18 mouse cellular contexts compared by ENCODE assay signal in the genomic region with DNA sequence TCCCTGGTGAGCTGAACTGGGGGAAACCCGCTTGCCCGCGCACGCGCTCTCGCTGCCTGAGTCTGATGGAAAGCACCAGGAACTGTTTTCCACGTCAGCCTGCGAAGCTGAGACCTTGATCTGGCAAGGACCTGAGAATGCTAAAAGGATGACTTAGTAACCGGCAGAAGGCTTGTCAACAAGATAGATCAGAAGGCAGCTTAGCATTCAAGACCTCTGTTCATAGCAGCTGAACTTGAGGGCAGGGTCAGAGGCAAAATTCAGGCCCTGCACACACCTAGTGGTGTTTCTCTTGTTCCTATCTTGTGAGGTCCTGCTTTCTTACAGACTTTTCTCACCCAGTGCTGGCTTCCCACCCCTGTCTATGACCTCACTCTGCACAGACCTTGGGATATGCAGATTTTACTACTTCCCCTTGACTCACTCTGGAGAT. TPM values are rescaled to one million over a fixed set of nuclear protein-coding genes. Genes with fewer than 3 reads are reported as not detected.
DNase-seq lines count a peak whose midpoint lies in the region; ATAC-seq and TF ChIP-seq lines count a peak whose summit lies in the region.
"Had no signal": no experiment of that assay in that cellular context is flagged by ENCODE, and none has a peak within 500 bp of the region (broad histone marks: within the 10 kb centered on the region; RNA-seq: fewer than 3 reads in every experiment).

No protein-coding gene starts in this region.

- no peak overlapping the region for H3K9ac ChIP-seq in CH12.LX (ENCODE audit: insufficient read depth, low read depth)
- H3K9ac ChIP-seq in embryonic facial prominence, embryonic 14.5 days (ENCODE audit: low read depth, low read length) = no peak overlapping the region
- H3K9ac ChIP-seq in kidney, embryonic 14.5 days (ENCODE audit: low read depth, low read length) = no peak overlapping the region
- H3K9ac ChIP-seq: lung, embryonic 14.5 days had no signal

- dilution Hi-C loops in CH12.LX (cut with MboI; ENCODE audit: extremely low pct_ligation_motif_present, extremely low pct_unique_long_range_greater_than_20kb, low sequenced_read_pairs) = no loop called here

- no peaks in the 10 kb centered on the region for H3K36me3 ChIP-seq in CH12.LX (replicated peaks in 1 of 2; ENCODE audit: control insufficient read depth in 1 of 2, insufficient read depth in 1 of 2, low read length in 1 of 2)
- H3K36me3 ChIP-seq in embryonic facial prominence, embryonic 14.5 days (ENCODE audit: control insufficient read depth, insufficient read depth, low read length) = peaks cover 1% of the 10 kb centered on the region; the same call in 1 of the 2 replicates
- no peaks in the 10 kb centered on the region for H3K36me3 ChIP-seq in kidney, embryonic 14.5 days (ENCODE audit: control insufficient read depth, insufficient read depth, low read length)

- H3K4me1 ChIP-seq in CH12.LX (ENCODE audit: control insufficient read depth in 1 of 2, insufficient read depth in 2 of 2) = peaks cover 0 to 20% of the 10 kb centered on the region in 2 experiments; a peak in 2 of 4 replicates
- peaks cover 16% of the 10 kb centered on the region for H3K4me1 ChIP-seq in embryonic facial prominence, embryonic 14.5 days (ENCODE audit: control insufficient read depth, insufficient read depth, low read length)
- H3K4me1 ChIP-seq in kidney, embryonic 14.5 days (ENCODE audit: control insufficient read depth, insufficient read depth, low read length) = no peaks in the 10 kb centered on the region
- no peaks in the 10 kb centered on the region for H3K4me1 ChIP-seq in cerebellum, adult 2 months (ENCODE audit: control insufficient read depth, insufficient read depth, low read length)

- no peaks in the 10 kb centered on the region for H3K79me2 ChIP-seq in CH12.LX (replicated peaks; ENCODE audit: control insufficient read depth, extremely low read depth, insufficient read depth, poor library complexity, severe bottlenecking)

- no peak for ATAC-seq in embryonic facial prominence, embryonic 14.5 days (ENCODE audit: low read depth)
- no peak for ATAC-seq in kidney, embryonic 14.5 days (ENCODE audit: low FRiP score, low TSS enrichment)
- no peak for ATAC-seq in inflammation-experienced regulatory T-cells, adult 6 months
- ATAC-seq: forebrain, embryonic 14.5 days; hindbrain, embryonic 16.5 days had no signal

- TF ChIP-seq CTCF in CH12.LX (conservative IDR thresholded peaks at IDR 0.05 in 1 of 2, IDR thresholded peaks at IDR 0.05 in 1 of 2; ENCODE audit: low read depth in 2 of 2, low read length in 2 of 2) = no peak
- no peak for TF ChIP-seq CTCF in cerebellum, adult 2 months (IDR thresholded peaks at IDR 0.05; ENCODE audit: borderline replicate concordance, insufficient read depth, low read depth, low read length)

- no peaks in the 10 kb centered on the region for H3K27me3 ChIP-seq in CH12.LX (replicated peaks)
- peaks cover 60% of the 10 kb centered on the region for H3K27me3 ChIP-seq in embryonic facial prominence, embryonic 14.5 days (replicated peaks; ENCODE audit: control insufficient read depth, insufficient read depth, low read length)
- peaks cover 73% of the 10 kb centered on the region for H3K27me3 ChIP-seq in kidney, embryonic 14.5 days (ENCODE audit: control insufficient read depth, insufficient read depth, low read length)
- H3K27me3 ChIP-seq in cerebellum, adult 2 months (ENCODE audit: control insufficient read depth, insufficient read depth, low read length) = no peaks in the 10 kb centered on the region; the same call in 1 of the 2 replicates

- TF ChIP-seq RAD21 in CH12.LX (IDR thresholded peaks at IDR 0.05; ENCODE audit: low read depth, low read length) = no peak

- peak overlapping the region; percentile 29 for H3K4me2 ChIP-seq in CH12.LX (ENCODE audit: insufficient read depth, low read depth, poor library complexity, severe bottlenecking)
- peak overlapping the region; percentile 21; the same call in 1 of the 2 replicates for H3K4me2 ChIP-seq in embryonic facial prominence, embryonic 14.5 days (ENCODE audit: low read depth, low read length)
- H3K4me2 ChIP-seq in kidney, embryonic 14.5 days (replicated peaks; ENCODE audit: low read depth, low read length) = no peak overlapping the region
- H3K4me2 ChIP-seq: lung, embryonic 14.5 days had no signal

- 0 out of 2 replicates have a peak, but pooled peaks have one; percentile 29 for TF ChIP-seq EP300 in CH12.LX (IDR thresholded peaks at IDR 0.05; ENCODE audit: low read length)

- 22% methylated on average over 9 of the region's 9 CpGs for WGBS in embryonic facial prominence, embryonic 14.5 days
- 5% methylated on average over 9 of the region's 9 CpGs for WGBS in kidney, embryonic 14.5 days
- 47% methylated on average over 9 of the region's 9 CpGs for WGBS in cerebellum, adult 2 months

- no peaks in the 10 kb centered on the region for H3K9me3 ChIP-seq in CH12.LX (replicated peaks; ENCODE audit: low read length)
- no peaks in the 10 kb centered on the region for H3K9me3 ChIP-seq in embryonic facial prominence, embryonic 14.5 days (ENCODE audit: control insufficient read depth, low read length)
- no peaks in the 10 kb centered on the region for H3K9me3 ChIP-seq in kidney, embryonic 14.5 days (ENCODE audit: control insufficient read depth, low read length)

- H3K27ac ChIP-seq in CH12.LX (ENCODE audit: insufficient read depth, low read depth) = peak overlapping the region; percentile 77
- H3K27ac ChIP-seq in embryonic facial prominence, embryonic 14.5 days (replicated peaks; ENCODE audit: low read depth, low read length) = no peak overlapping the region
- H3K27ac ChIP-seq in kidney, embryonic 14.5 days (ENCODE audit: low read depth, low read length) = no peak overlapping the region
- H3K27ac ChIP-seq in cerebellum, adult 2 months (ENCODE audit: insufficient read depth, low read length) = no peak overlapping the region
- H3K27ac ChIP-seq: left cerebral cortex, adult 2 months had no signal

- peak; percentile 58 for DNase-seq in gastrocnemius, adult 18-20 months (ENCODE audit: low spot score)
- DNase-seq in gastrocnemius, postnatal 4 days (ENCODE audit: low spot score in 2 of 2) = no peak
- peak; percentile 58 for DNase-seq in CH12.LX (ENCODE audit: extremely low read depth)
- peak; percentile 87 for DNase-seq in NIH3T3 (ENCODE audit: low read depth)
- no peak for DNase-seq in embryonic facial prominence, embryonic 14.5 days (ENCODE audit: low spot score)
- no peak for DNase-seq in cerebellum, adult 2 months
- DNase-seq: cerebellum, postnatal 14 days; heart, postnatal 10 days; kidney, adult 2 months; right cerebral cortex, postnatal 14 days; thymus, postnatal 36 days had no signal

- in situ Hi-C loops in CH12.LX (cut with MboI; ENCODE audit: low pct_ligation_motif_present, low pct_unique_long_range_greater_than_20kb, low sequenced_read_pairs) = no loop called here

- H3K4me3 ChIP-seq in CH12.LX (replicated peaks in 1 of 3; ENCODE audit: low read depth in 2 of 3, low read length in 2 of 3, poor library complexity in 1 of 3) = no peak overlapping the region
- no peak overlapping the region for H3K4me3 ChIP-seq in embryonic facial prominence, embryonic 14.5 days (ENCODE audit: low read depth, low read length)
- H3K4me3 ChIP-seq in kidney, embryonic 14.5 days (ENCODE audit: low read length) = no peak overlapping the region
- H3K4me3 ChIP-seq in cerebellum, adult 2 months (replicated peaks; ENCODE audit: insufficient read depth, low read depth, low read length) = no peak overlapping the region
- H3K4me3 ChIP-seq: left cerebral cortex, adult 2 months had no signal

- no peak; the same call in 1 of the 2 replicates for TF ChIP-seq POLR2A in CH12.LX (IDR thresholded peaks at IDR 0.05; ENCODE audit: low read depth, low read length)
- no peak for TF ChIP-seq POLR2A in cerebellum, adult 2 months (IDR thresholded peaks at IDR 0.05; ENCODE audit: borderline replicate concordance, insufficient read depth, low read length)

TF ChIP-seq in CH12.LX, 34 proteins besides CTCF, POLR2A, EP300 and RAD21 (continues in another document):
- TF ChIP-seq JUN (IDR thresholded peaks at IDR 0.05; ENCODE audit: insufficient read depth, low read depth, low read length) (no peak; the same call in 1 of the 2 replicates), JUND (conservative IDR thresholded peaks at IDR 0.05; ENCODE audit: low read depth, low read length) (no peak), NRF1 (IDR thresholded peaks at IDR 0.05; ENCODE audit: low read depth, low read length) (peak; percentile 84), ELF1 (IDR thresholded peaks at IDR 0.05; ENCODE audit: low read depth, low read length) (no peak), USF1 (IDR thresholded peaks at IDR 0.05; ENCODE audit: low read depth, low read length) (no peak), E2F4 (IDR thresholded peaks at IDR 0.05; ENCODE audit: insufficient replicate concordance, low read depth, low read length) (no peak), UBTF (IDR thresholded peaks at IDR 0.05; ENCODE audit: low read depth, low read length) (no peak), BHLHE40 (IDR thresholded peaks at IDR 0.05; ENCODE audit: low read depth, low read length) (no peak), MAX (IDR thresholded peaks at IDR 0.05; ENCODE audit: low read length) (0 out of 2 replicates have a peak, but pooled peaks have one; percentile 12), MEF2A (IDR thresholded peaks at IDR 0.05; ENCODE audit: borderline replicate concordance, low read depth, low read length) (no peak), ZC3H11A (IDR thresholded peaks at IDR 0.05; ENCODE audit: low read depth, low read length) (no peak), MYC (IDR thresholded peaks at IDR 0.05; ENCODE audit: low read depth, low read length) (no peak), MAFK (IDR thresholded peaks at IDR 0.05; ENCODE audit: insufficient replicate concordance, low read length) (no peak), SIN3A (IDR thresholded peaks at IDR 0.05; ENCODE audit: low read length) (no peak), TBP (conservative IDR thresholded peaks at IDR 0.05; ENCODE audit: low read depth, low read length) (0 out of 2 replicates have a peak, but pooled peaks have one; percentile 13), NELFE (IDR thresholded peaks at IDR 0.05; ENCODE audit: low read depth, low read length) (no peak), POLR2AphosphoS2 (IDR thresholded peaks at IDR 0.05; ENCODE audit: low read depth, low read length) (no peak), ETS1 (conservative IDR thresholded peaks at IDR 0.05; ENCODE audit: low read depth, low read length) (peak; percentile 70)

RNA-seq across cellular contexts. Expression of gene Tbx15, which starts 23.3 kb away (rescaled TPM):
- total RNA-seq in gastrocnemius, adult 18-20 months (2021) = 100 to 1,000 TPM; 125 to 144 TPM
- total RNA-seq in gastrocnemius, postnatal 4 days (2021) = 100 to 1,000 TPM; 111 to 117 TPM
- total RNA-seq in CH12.LX (2012; rRNA removed) (1.8 and 2.1 TPM in 2 replicates), CH12.LX (2014; rRNA removed) (1.4 and 1.7 TPM in 2 replicates)
- 1.7 and 1.8 TPM in 2 replicates for polyA plus RNA-seq in CH12.LX (2012; ENCODE audit: insufficient read length, low read depth)
- polyA plus RNA-seq in embryonic facial prominence, embryonic 14.5 days (2014; fragmentation: Nextera tagmentation; extraction: Ambion mirVana) = 19.0 and 20.6 TPM in 2 replicates
- 0.09 TPM in 1 of 2 replicates, not detected in the other for polyA plus RNA-seq in kidney, embryonic 14.5 days (2014; fragmentation: Nextera tagmentation; extraction: Ambion mirVana)
- not detected for polyA plus RNA-seq in inflammation-experienced regulatory T-cells, adult 6 months (2017; shearing (Covaris generic))
- 0.74 and 0.79 TPM in 2 replicates for polyA plus RNA-seq in cerebellum, adult 2 months (2012; rRNA removed)
- total RNA-seq: megakaryocyte, adult 5-6 weeks had no signal

Comparison
In these comparisons a context has a peak if more than half of its experiments do, and no peak if none do; other contexts are left out.
1. DNase-seq: peak in gastrocnemius, adult 18-20 months (single experiment), CH12.LX (single experiment) and NIH3T3 (single experiment); none in gastrocnemius, postnatal 4 days (0 of 2), embryonic facial prominence, embryonic 14.5 days (single experiment) and cerebellum, adult 2 months (0 of 2).